In the genomic region with DNA sequence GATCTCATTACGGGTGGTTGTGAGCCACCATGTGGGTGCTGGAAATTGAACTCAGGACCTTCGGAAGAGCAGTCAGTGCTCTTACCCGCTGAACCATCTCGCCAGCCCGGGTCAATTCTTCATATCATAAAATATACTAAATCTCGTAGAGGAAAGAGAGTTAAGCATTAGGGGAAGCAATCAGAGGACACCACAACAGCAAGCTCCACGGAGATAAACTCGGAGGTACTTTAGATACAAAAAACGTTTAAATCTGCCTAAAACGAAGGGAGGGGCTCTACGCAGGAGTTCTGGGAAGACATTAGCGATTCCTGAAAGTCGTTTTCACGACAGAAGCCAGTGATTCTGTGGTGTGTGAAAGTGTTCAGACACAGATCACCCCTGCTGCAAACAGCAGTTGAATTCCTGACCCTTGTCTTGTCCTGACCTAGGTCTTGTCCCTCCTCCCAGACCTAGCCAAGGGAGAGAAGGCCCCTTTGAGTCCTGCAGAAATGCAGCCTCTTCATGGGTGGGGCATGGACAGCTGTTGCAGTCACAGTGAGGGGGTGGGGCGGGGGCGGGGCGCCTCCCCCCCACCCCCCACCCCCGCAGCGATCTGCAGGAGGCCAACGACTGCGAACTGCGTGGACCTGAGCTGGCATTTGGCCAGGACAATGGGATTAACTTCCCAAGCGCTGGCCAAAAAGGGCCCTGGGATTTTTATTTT, we compare ENCODE assay signal across 9 mouse cellular contexts. TPM values are rescaled to one million over a fixed set of nuclear protein-coding genes. Genes with fewer than 3 reads are reported as not detected.
DNase-seq lines count a peak whose midpoint lies in the region; ATAC-seq lines count a peak whose summit lies in the region.
"Had no signal": no experiment of that assay in that cellular context is flagged by ENCODE, and none has a peak within 500 bp of the region (broad histone marks: within the 10 kb centered on the region; RNA-seq: fewer than 3 reads in every experiment).

No protein-coding gene starts in this region.

- H3K36me3 ChIP-seq in limb, embryonic 12.5 days = no peaks in the 10 kb centered on the region
- H3K36me3 ChIP-seq in limb, embryonic 10.5 days = no peaks in the 10 kb centered on the region
- no peaks in the 10 kb centered on the region for H3K36me3 ChIP-seq in embryonic facial prominence, embryonic 15.5 days
- H3K36me3 ChIP-seq in kidney, embryonic 15.5 days = no peaks in the 10 kb centered on the region
- H3K36me3 ChIP-seq in neural tube, embryonic 15.5 days = no peaks in the 10 kb centered on the region

- ATAC-seq in limb, embryonic 12.5 days (ENCODE audit: insufficient number of reproducible peaks, insufficient read depth, low FRiP score, low TSS enrichment, low read depth) = 0 out of 2 replicates have a peak, but pooled peaks have one; percentile 23
- ATAC-seq in embryonic facial prominence, embryonic 15.5 days (ENCODE audit: insufficient number of reproducible peaks, low FRiP score, low TSS enrichment, low read depth) = no peak; the same call in 1 of the 2 replicates
- no peak for ATAC-seq in kidney, embryonic 15.5 days (replicated peaks; ENCODE audit: low FRiP score)
- no peak for ATAC-seq in neural tube, embryonic 15.5 days (ENCODE audit: low FRiP score)
- ATAC-seq: Patski had no signal

- H3K9me3 ChIP-seq in limb, embryonic 12.5 days = no peaks in the 10 kb centered on the region
- no peaks in the 10 kb centered on the region for H3K9me3 ChIP-seq in limb, embryonic 10.5 days (replicated peaks)
- no peaks in the 10 kb centered on the region for H3K9me3 ChIP-seq in embryonic facial prominence, embryonic 15.5 days (replicated peaks)
- no peaks in the 10 kb centered on the region for H3K9me3 ChIP-seq in kidney, embryonic 15.5 days (replicated peaks)
- H3K9me3 ChIP-seq in neural tube, embryonic 15.5 days (replicated peaks) = no peaks in the 10 kb centered on the region

- H3K4me3 ChIP-seq in limb, embryonic 12.5 days (replicated peaks) = no peak overlapping the region
- no peak overlapping the region for H3K4me3 ChIP-seq in limb, embryonic 10.5 days
- H3K4me3 ChIP-seq in embryonic facial prominence, embryonic 15.5 days (replicated peaks) = 0 out of 2 replicates have a peak overlapping the region, but pooled peaks have one; percentile 1
- no peak overlapping the region for H3K4me3 ChIP-seq in kidney, embryonic 15.5 days (replicated peaks)
- H3K4me3 ChIP-seq in neural tube, embryonic 15.5 days (replicated peaks) = no peak overlapping the region

- WGBS in limb, embryonic 12.5 days = 45% methylated on average over 23 of the region's 23 CpGs
- 47% methylated on average over 23 of the region's 23 CpGs for WGBS in limb, embryonic 10.5 days
- WGBS in embryonic facial prominence, embryonic 15.5 days = 42% methylated on average over 22 of the region's 23 CpGs
- WGBS in kidney, embryonic 15.5 days = 51% methylated on average over 22 of the region's 23 CpGs
- 42% methylated on average over 23 of the region's 23 CpGs for WGBS in neural tube, embryonic 15.5 days

- H3K4me1 ChIP-seq in limb, embryonic 12.5 days (replicated peaks) = peaks cover 34% of the 10 kb centered on the region
- peaks cover 28% of the 10 kb centered on the region for H3K4me1 ChIP-seq in limb, embryonic 10.5 days
- H3K4me1 ChIP-seq in embryonic facial prominence, embryonic 15.5 days = peaks cover 42% of the 10 kb centered on the region
- peaks cover 49% of the 10 kb centered on the region for H3K4me1 ChIP-seq in kidney, embryonic 15.5 days
- H3K4me1 ChIP-seq in neural tube, embryonic 15.5 days = peaks cover 23% of the 10 kb centered on the region

- H3K9ac ChIP-seq in limb, embryonic 12.5 days (replicated peaks) = no peak overlapping the region
- no peak overlapping the region for H3K9ac ChIP-seq in embryonic facial prominence, embryonic 15.5 days
- no peak overlapping the region for H3K9ac ChIP-seq in kidney, embryonic 15.5 days
- H3K9ac ChIP-seq in neural tube, embryonic 15.5 days (replicated peaks) = no peak overlapping the region

- H3K27me3 ChIP-seq in limb, embryonic 12.5 days = no peaks in the 10 kb centered on the region
- H3K27me3 ChIP-seq in limb, embryonic 10.5 days (ENCODE audit: low read depth, poor library complexity, severe bottlenecking) = no peaks in the 10 kb centered on the region
- H3K27me3 ChIP-seq in embryonic facial prominence, embryonic 15.5 days = no peaks in the 10 kb centered on the region
- no peaks in the 10 kb centered on the region for H3K27me3 ChIP-seq in kidney, embryonic 15.5 days
- H3K27me3 ChIP-seq in neural tube, embryonic 15.5 days (replicated peaks) = no peaks in the 10 kb centered on the region
- H3K27me3 ChIP-seq: Patski had no signal

- peak overlapping the region; percentile 31 for H3K4me2 ChIP-seq in limb, embryonic 12.5 days
- peak overlapping the region; percentile 21 for H3K4me2 ChIP-seq in embryonic facial prominence, embryonic 15.5 days (replicated peaks)
- peak overlapping the region; percentile 36; the same call in 1 of the 2 replicates for H3K4me2 ChIP-seq in kidney, embryonic 15.5 days
- H3K4me2 ChIP-seq in neural tube, embryonic 15.5 days = peak overlapping the region; percentile 19; the same call in 1 of the 2 replicates

- no peak for DNase-seq in limb, embryonic 10.5 days (ENCODE audit: low spot score)
- no peak for DNase-seq in adrenal gland, adult 8-10 months
- DNase-seq in lung, postnatal 10 days = no peak
- no peak for DNase-seq in adrenal gland, postnatal 10 days

- H3K27ac ChIP-seq in limb, embryonic 12.5 days = no peak overlapping the region
- H3K27ac ChIP-seq in limb, embryonic 10.5 days = no peak overlapping the region
- peak overlapping the region; percentile 58 for H3K27ac ChIP-seq in embryonic facial prominence, embryonic 15.5 days (replicated peaks)
- 0 out of 2 replicates have a peak overlapping the region, but pooled peaks have one; percentile 18 for H3K27ac ChIP-seq in kidney, embryonic 15.5 days
- H3K27ac ChIP-seq in neural tube, embryonic 15.5 days (replicated peaks) = no peak overlapping the region

RNA-seq across cellular contexts. Expression of a gene that starts 11.5 kb away (rescaled TPM):
- 42.4 and 49.5 TPM in 2 replicates for polyA plus RNA-seq in limb, embryonic 12.5 days (2016; fragmentation: Nextera tagmentation; extraction: Ambion mirVana)
- 39.0 and 42.9 TPM in 2 replicates for polyA plus RNA-seq in limb, embryonic 10.5 days (2016; fragmentation: Nextera tagmentation; extraction: Ambion mirVana)
- 34.8 and 38.1 TPM in 2 replicates for polyA plus RNA-seq in embryonic facial prominence, embryonic 15.5 days (2015; fragmentation: Nextera tagmentation; extraction: Ambion mirVana)
- 37.3 and 37.8 TPM in 2 replicates for polyA plus RNA-seq in kidney, embryonic 15.5 days (2015; fragmentation: Nextera tagmentation; extraction: Ambion mirVana)
- polyA plus RNA-seq in neural tube, embryonic 15.5 days (2015; fragmentation: Nextera tagmentation; extraction: Ambion mirVana) = 49.4 and 52.0 TPM in 2 replicates
- 100 to 1,000 TPM; 187 to 206 (median 196) TPM for total RNA-seq in adrenal gland, adult 8-10 months (2022)
- total RNA-seq in adrenal gland, postnatal 10 days (2021) = 100 to 1,000 TPM; 202 to 226 TPM

Comparison
In these comparisons a context has a peak if more than half of its experiments do, and no peak if none do; other contexts are left out.
1. H3K27ac ChIP-seq: peak in embryonic facial prominence, embryonic 15.5 days (single experiment) and kidney, embryonic 15.5 days (single experiment); none in limb, embryonic 12.5 days (single experiment), limb, embryonic 10.5 days (single experiment) and neural tube, embryonic 15.5 days (single experiment).
2. Peak in every context shown above with its lines, with median percentiles within 50 percentile points of each other: H3K4me2 ChIP-seq.